Mouse (Mus musculus) ZHBTc4 (cell line): ENCODE results near the gene Sh3rf1.

Experiments
- DNase-seq: peaks from one replicate; pipeline ENCODE4 v3.0.0-alpha.2; 2011; ENCODE audit warnings: low read depth, low spot score

Gene Sh3rf1

GRCm38 (mm10) chr8:61420166-61420565 lies 196.5 kb downstream of the Sh3rf1 start:
- no peak for DNase-seq

- no peak for DNase-seq
These were observed 197.9 kb downstream of the Sh3rf1 start for GRCm38 (mm10) chr8:61421606-61422005.

- no peak for DNase-seq
These were observed 201.5 kb downstream of the Sh3rf1 start for GRCm38 (mm10) chr8:61425125-61425524.

GRCm38 (mm10) chr8:61426072-61426471 lies 202.4 kb downstream of the Sh3rf1 start:
- no peak for DNase-seq

GRCm38 (mm10) chr8:61426671-61427070 lies 203.0 kb downstream of the Sh3rf1 start:
- peak; percentile 32 for DNase-seq

- no peak for DNase-seq
These were observed 204.4 kb downstream of the Sh3rf1 start for GRCm38 (mm10) chr8:61427916-61428681.

GRCm38 (mm10) chr8:61428821-61429482 lies 205.3 kb downstream of the Sh3rf1 start:
- no peak for DNase-seq

- DNase-seq: no peak
These were observed 211.8 kb downstream of the Sh3rf1 start for GRCm38 (mm10) chr8:61435481-61435880.

- no peak for DNase-seq
These were observed 212.5 kb downstream of the Sh3rf1 start for GRCm38 (mm10) chr8:61436147-61436546.

GRCm38 (mm10) chr8:61436586-61437304 lies 213.1 kb downstream of the Sh3rf1 start:
- DNase-seq: peak; percentile 29

- no peak for DNase-seq
These were observed 213.6 kb downstream of the Sh3rf1 start for GRCm38 (mm10) chr8:61437305-61437605.

GRCm38 (mm10) chr8:61442988-61443387 lies 219.3 kb downstream of the Sh3rf1 start:
- DNase-seq: no peak

GRCm38 (mm10) chr8:61444358-61444757 lies 220.7 kb downstream of the Sh3rf1 start:
- DNase-seq: peak; percentile 10
